Mouse (Mus musculus) G1E-ER4 (cell line): Measurements from ENCODE around the gene Triap1. TPM values are rescaled to one million over a fixed set of nuclear protein-coding genes. Genes with fewer than 3 reads are reported as not detected.

Experiments
- GATA1 ChIP-seq: IDR thresholded peaks from one replicate; pipeline ENCODE4 v1.8.0; 2012; ENCODE audit warnings: low read length, inconsistent platforms
- polyA plus RNA-seq: library from polyadenylated mRNA; stranded (reverse); fragments of >175 nt; gene quantifications from 2 replicates; pipeline ENCODE4 v1.2.3, GENCODE M21; 2012

Triap1 gene
- polyA plus RNA-seq, 1 experiment: 3.4 TPM

- TF ChIP-seq GATA1: no peak
These were observed 14.7 kb upstream of the Triap1 start for GRCm38 (mm10) chr5:115326256-115326831.

GRCm38 (mm10) chr5:115326875-115327609 is 14.0 kb upstream of the Triap1 start, which contains the start of gene Srsf9:
Srsf9 (plus strand) TSS chr5:115327177.
- TF ChIP-seq GATA1: no peak

- TF ChIP-seq GATA1: no peak
These were observed 13.1 kb upstream of the Triap1 start for GRCm38 (mm10) chr5:115327610-115328548.

GRCm38 (mm10) chr5:115330955-115331354 is 10.1 kb upstream of the Triap1 start:
- no peak for TF ChIP-seq GATA1

- TF ChIP-seq GATA1: peak; percentile 70
These were observed 7.4 kb upstream of the Triap1 start for GRCm38 (mm10) chr5:115333626-115334025.

DNA sequence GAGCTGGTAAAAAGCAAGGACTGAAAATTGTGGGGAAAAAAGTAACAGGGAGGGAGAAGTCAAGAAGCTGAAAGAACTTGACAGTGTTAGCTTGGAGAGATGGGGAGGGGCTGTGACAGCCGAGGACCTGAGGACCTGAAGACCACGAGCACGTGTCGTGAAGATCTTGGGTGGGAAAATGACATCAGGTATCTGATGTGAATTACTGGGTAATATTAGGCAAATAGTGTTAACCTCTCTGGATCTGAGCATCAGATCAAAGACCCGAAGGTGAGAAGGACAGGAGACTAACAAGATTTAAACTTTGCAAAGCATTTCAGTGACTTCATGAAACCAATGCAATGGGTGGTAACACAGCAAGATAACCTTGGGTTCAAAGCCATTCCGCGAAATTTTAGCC is 1.0 kb upstream of the Triap1 start:
- TF ChIP-seq GATA1: no peak

DNA sequence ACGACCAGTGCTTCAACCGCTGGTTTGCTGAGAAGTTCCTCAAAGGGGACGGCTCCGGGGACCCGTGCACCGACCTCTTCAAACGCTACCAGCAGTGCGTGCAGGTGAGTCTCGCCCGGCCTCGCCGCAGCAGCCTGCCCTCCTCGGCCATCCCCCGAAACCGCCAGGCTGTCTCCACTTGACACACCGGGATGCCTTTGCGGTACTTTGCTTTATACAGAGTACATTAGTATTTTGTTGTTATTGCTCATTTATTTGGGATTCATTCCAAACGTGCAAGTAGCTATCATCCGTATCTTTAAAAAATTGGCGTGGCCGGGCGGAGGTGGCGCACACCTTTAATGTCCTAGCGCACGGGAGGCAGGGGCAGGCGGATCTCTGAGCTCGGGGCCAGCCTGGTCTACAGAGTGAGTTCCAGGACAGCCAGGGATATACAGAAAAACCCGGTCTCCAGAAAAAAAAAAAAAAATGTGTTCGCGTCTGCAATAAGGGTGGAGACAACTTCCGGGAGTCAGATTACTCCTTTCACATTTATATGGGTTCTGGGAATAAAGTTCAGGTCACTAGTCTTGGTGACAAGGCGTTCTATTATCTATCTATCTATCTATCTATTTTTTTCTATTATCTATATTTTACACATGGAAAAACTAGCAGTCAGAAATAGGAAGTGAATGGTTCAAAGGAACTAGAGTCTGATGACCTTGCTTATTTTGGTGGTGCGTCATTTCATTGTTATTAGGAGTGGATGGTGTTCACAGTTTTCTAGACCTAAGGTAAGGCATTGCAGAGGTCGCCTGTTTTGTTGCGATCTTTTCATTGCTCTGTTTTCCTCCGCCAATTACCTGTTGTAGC is 515 bp downstream of the Triap1 start:
- TF ChIP-seq GATA1: no peak

DNA sequence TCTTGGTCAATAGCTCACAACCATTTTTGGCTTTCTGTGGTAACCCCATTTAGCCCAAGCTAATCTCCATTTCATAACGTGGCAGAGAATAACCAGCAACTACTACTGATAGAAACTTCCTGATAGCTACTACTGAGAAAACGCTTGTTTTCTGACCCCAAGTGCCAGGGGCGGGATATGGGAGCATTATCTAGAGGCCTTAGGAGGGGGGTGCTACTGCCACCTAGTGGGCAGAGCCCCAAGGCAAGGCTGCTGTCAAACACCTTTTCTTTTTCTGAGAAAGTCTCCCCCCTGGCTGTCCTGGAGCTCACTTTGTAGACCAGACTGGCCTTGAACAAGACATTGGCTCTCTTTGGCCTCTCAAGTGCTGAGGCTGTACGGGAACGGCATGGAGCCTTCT is 6.5 kb downstream of the Triap1 start:
- TF ChIP-seq GATA1: no peak

GRCm38 (mm10) chr5:115348546-115349224 is 7.7 kb downstream of the Triap1 start, which contains the start of gene Cox6a1:
Cox6a1 (minus strand) TSS chr5:115348981.
- no peak for TF ChIP-seq GATA1

DNA sequence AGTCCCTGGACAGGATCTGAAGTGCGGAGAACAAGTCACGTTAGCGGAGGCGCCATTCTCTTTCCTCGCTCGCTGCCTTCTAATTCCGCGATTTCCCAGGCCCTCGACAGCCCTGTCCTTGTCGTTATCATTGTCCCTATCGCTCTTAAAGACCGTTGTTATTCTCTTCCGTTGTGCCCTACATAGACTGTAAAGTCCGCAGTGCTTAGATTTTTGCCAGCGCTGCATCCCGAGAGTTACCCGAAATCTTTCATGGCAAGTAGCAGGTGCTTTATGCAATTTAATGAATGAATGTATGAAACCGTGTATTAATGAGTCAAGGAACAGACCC is 8.2 kb downstream of the Triap1 start:
- TF ChIP-seq GATA1: no peak

- TF ChIP-seq GATA1: no peak
These were observed 10.3 kb downstream of the Triap1 start for GRCm38 (mm10) chr5:115351348-115351747.

- no peak for TF ChIP-seq GATA1
These were observed 14.0 kb downstream of the Triap1 start for GRCm38 (mm10) chr5:115355070-115355469.

- TF ChIP-seq GATA1: no peak
These were observed 17.8 kb downstream of the Triap1 start for GRCm38 (mm10) chr5:115358872-115359271.

DNA sequence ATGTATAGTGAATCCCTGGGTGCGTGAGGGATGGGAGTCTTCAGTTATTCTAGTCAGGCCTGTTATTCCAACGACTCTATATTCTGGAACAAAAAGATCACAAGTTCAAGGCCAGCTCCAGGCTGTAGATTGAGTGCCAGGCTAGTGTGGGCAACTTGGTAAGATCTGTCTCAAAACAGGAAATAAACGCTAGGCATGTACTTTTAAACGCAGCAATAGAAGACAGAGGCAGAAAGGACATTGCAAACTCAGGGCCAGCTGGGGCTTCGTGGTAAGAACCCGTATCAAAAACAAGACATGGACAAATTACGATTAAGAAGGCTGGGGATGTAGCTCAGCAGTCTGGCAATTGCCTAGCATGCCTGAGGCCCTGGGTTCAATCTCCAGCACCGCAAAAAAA is 18.4 kb downstream of the Triap1 start:
- TF ChIP-seq GATA1: no peak
